Mouse (Mus musculus) embryonic fibroblast, embryonic 13.5 days (primary cell): ENCODE results near the gene Fam163a.

Experiments used
- CTCF ChIP-seq: IDR thresholded peaks from 2 replicates; pipeline ENCODE4 v1.5.1; 2011; ENCODE audit warnings: mild to moderate bottlenecking, control low read depth, low read length, moderate library complexity, borderline replicate concordance; ENCODE audit not compliant: insufficient read depth
- POLR2A ChIP-seq: IDR thresholded peaks from 2 replicates; pipeline ENCODE4 v1.6.1; 2011; ENCODE audit warnings: low read depth, mild to moderate bottlenecking, control low read depth, low read length, moderate library complexity

GRCm38 (mm10) chr1:156217941-156218340 lies 13.1 kb upstream of the Fam163a start:
- TF ChIP-seq POLR2A (no peak), CTCF (no peak)
